Mouse (Mus musculus) erythroid progenitor cell, adult 5-6 weeks (primary cell): Measurements from ENCODE around the gene Gm28042. TPM values are rescaled to one million over a fixed set of nuclear protein-coding genes. Genes with fewer than 3 reads are reported as not detected.

Experiments used
- ATAC-seq: replicated peaks from 2 replicates; pipeline ENCODE4 v1.8.0; 2016; ENCODE audit warnings: moderate number of reproducible peaks, mild to moderate bottlenecking, moderate TSS enrichment, inconsistent platforms; ENCODE audit not compliant: poor library complexity, low FRiP score, severe bottlenecking
- total RNA-seq, 2 experiments: library from RNA; stranded (forward) in 1 of 2; stranded (reverse) in 1 of 2; fragments of 150-400 nt in 1 of 2; fragments of 186-747, 209-891 nt in 1 of 2; gene quantifications; 2 replicates each; pipeline versions ENCODE4 v1.2.3 to v1.2.4; 2015 to 2017; ENCODE audit warnings: low replicate concordance in 2 of 2

Gene Gm28042
- not detected in 2 replicates for total RNA-seq (2015; ENCODE audit: low replicate concordance)
- total RNA-seq (2017; ENCODE audit: low replicate concordance): not detected in 2 replicates

GRCm38 (mm10) chr2:120026984-120027949 lies at the start of gene Gm28042, which contains the start of gene Jmjd7:
Gm28042 (plus strand) TSS chr2:120027493.
Jmjd7 (plus strand) TSS chr2:120027483.
- peak; percentile 96 for ATAC-seq

- no peak for ATAC-seq
These were observed 46.8 kb upstream of the Gm28042 start for GRCm38 (mm10) chr2:119980343-119980986.

GRCm38 (mm10) chr2:119981631-119982030 lies 45.7 kb upstream of the Gm28042 start:
- no peak for ATAC-seq

- ATAC-seq: no peak
These were observed 41.4 kb upstream of the Gm28042 start for GRCm38 (mm10) chr2:119985871-119986270.

- no peak for ATAC-seq
These were observed 40.9 kb upstream of the Gm28042 start for GRCm38 (mm10) chr2:119986369-119986768.

- ATAC-seq: no peak
These were observed 39.9 kb upstream of the Gm28042 start for GRCm38 (mm10) chr2:119987441-119987840.

- ATAC-seq: no peak
These were observed 38.3 kb upstream of the Gm28042 start for GRCm38 (mm10) chr2:119988952-119989351.

GRCm38 (mm10) chr2:119990881-119991280 lies 36.4 kb upstream of the Gm28042 start:
- no peak for ATAC-seq

GRCm38 (mm10) chr2:119992349-119992748 lies 34.9 kb upstream of the Gm28042 start:
- ATAC-seq: no peak

- no peak for ATAC-seq
These were observed 33.8 kb upstream of the Gm28042 start for GRCm38 (mm10) chr2:119993515-119993914.

GRCm38 (mm10) chr2:119994839-119995238 lies 32.5 kb upstream of the Gm28042 start:
- ATAC-seq: no peak

GRCm38 (mm10) chr2:119995391-119996281 lies 31.7 kb upstream of the Gm28042 start:
- no peak for ATAC-seq

GRCm38 (mm10) chr2:119997354-119997753 lies 29.9 kb upstream of the Gm28042 start:
- ATAC-seq: no peak

GRCm38 (mm10) chr2:119999731-120000130 lies 27.6 kb upstream of the Gm28042 start:
- ATAC-seq: no peak

GRCm38 (mm10) chr2:120000882-120001584 lies 26.3 kb upstream of the Gm28042 start:
- ATAC-seq: no peak

- no peak for ATAC-seq
These were observed 25.3 kb upstream of the Gm28042 start for GRCm38 (mm10) chr2:120001956-120002355.

GRCm38 (mm10) chr2:120003970-120004369 lies 23.3 kb upstream of the Gm28042 start:
- ATAC-seq: no peak

GRCm38 (mm10) chr2:120006696-120007095 lies 20.6 kb upstream of the Gm28042 start:
- ATAC-seq: no peak

- ATAC-seq: no peak
These were observed 19.5 kb upstream of the Gm28042 start for GRCm38 (mm10) chr2:120007680-120008210.
